In the genomic region with DNA sequence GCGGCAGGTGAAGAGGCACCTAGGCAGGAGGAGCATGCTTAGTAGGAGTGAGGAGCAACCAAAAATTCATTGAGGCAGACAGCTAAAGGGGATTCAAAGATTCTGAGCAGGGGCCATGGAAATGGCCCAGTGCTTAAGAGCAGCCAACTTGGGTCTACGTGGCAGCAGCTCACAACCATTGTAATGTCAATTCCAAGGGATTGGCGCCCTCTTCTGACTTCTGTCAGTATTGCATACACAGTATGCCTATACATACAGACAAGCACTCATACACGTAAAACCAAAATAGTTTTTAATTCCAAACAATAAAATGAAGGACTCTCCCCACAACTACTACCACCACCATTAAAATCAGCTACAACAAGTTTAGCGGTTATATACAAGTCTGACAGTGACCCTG, we compare ENCODE assay signal across 10 mouse cellular contexts.
DNase-seq lines count a peak whose midpoint lies in the region; ATAC-seq and TF ChIP-seq lines count a peak whose summit lies in the region.
"Had no signal": no experiment of that assay in that cellular context is flagged by ENCODE, and none has a peak within 500 bp of the region (broad histone marks: within the 10 kb centered on the region; RNA-seq: fewer than 3 reads in every experiment).

No protein-coding gene starts in this region.

- TF ChIP-seq POLR2A in ES-Bruce4 (IDR thresholded peaks at IDR 0.05; ENCODE audit: insufficient read depth, low read length) = no peak
- TF ChIP-seq POLR2A in cortical plate, adult 2 months (IDR thresholded peaks at IDR 0.05; ENCODE audit: extremely low read depth, insufficient read depth, low read length) = no peak
- TF ChIP-seq POLR2A in testis, adult 2 months (IDR thresholded peaks at IDR 0.05; ENCODE audit: control insufficient read depth, low read depth, low read length) = no peak

- H3K36me3 ChIP-seq in hindbrain, embryonic 10.5 days = 0 out of 2 replicates have a peak, but pooled peaks cover 4% of the 10 kb centered on the region
- H3K36me3 ChIP-seq in hindbrain, embryonic 12.5 days = no peaks in the 10 kb centered on the region
- no peaks in the 10 kb centered on the region for H3K36me3 ChIP-seq in ES-Bruce4 (ENCODE audit: control insufficient read depth, insufficient read depth, low read length, poor library complexity, severe bottlenecking)
- H3K36me3 ChIP-seq in liver, embryonic 14.5 days (replicated peaks; ENCODE audit: control insufficient read depth, insufficient read depth, low read depth) = no peaks in the 10 kb centered on the region
- H3K36me3 ChIP-seq in testis, adult 2 months (ENCODE audit: control insufficient read depth, insufficient read depth, low read length) = no peaks in the 10 kb centered on the region
- H3K36me3 ChIP-seq: liver, embryonic 15.5 days had no signal

- peak; percentile 44 for TF ChIP-seq CTCF in ES-Bruce4 (IDR thresholded peaks at IDR 0.05; ENCODE audit: low read depth, low read length)
- peak; percentile 37 for TF ChIP-seq CTCF in cortical plate, adult 2 months (IDR thresholded peaks at IDR 0.05; ENCODE audit: extremely low read depth, insufficient read depth, low read length)
- peak; percentile 80 for TF ChIP-seq CTCF in liver, embryonic 14.5 days (IDR thresholded peaks at IDR 0.05; ENCODE audit: low read depth)
- peak; percentile 52; the same call in 1 of the 2 replicates for TF ChIP-seq CTCF in testis, adult 2 months (IDR thresholded peaks at IDR 0.05; ENCODE audit: control insufficient read depth, insufficient read depth, insufficient replicate concordance, low read depth, low read length)

- H3K4me1 ChIP-seq in hindbrain, embryonic 10.5 days (replicated peaks) = peaks cover 17% of the 10 kb centered on the region
- H3K4me1 ChIP-seq in hindbrain, embryonic 12.5 days = no peaks in the 10 kb centered on the region; the same call in 1 of the 2 replicates
- H3K4me1 ChIP-seq in ES-Bruce4 (ENCODE audit: control insufficient read depth, insufficient read depth, low read length) = no peaks in the 10 kb centered on the region
- H3K4me1 ChIP-seq in cortical plate, adult 2 months (ENCODE audit: control insufficient read depth, insufficient read depth, low read length) = peaks cover 8% of the 10 kb centered on the region; the same call in 1 of the 2 replicates
- no peaks in the 10 kb centered on the region for H3K4me1 ChIP-seq in liver, embryonic 14.5 days (replicated peaks; ENCODE audit: control insufficient read depth in 2 of 2, insufficient read depth in 2 of 2, low read length in 1 of 2)
- no peaks in the 10 kb centered on the region for H3K4me1 ChIP-seq in testis, adult 2 months (ENCODE audit: control insufficient read depth, insufficient read depth, low read length)
- H3K4me1 ChIP-seq: liver, embryonic 15.5 days had no signal

- DNase-seq in hindbrain, embryonic 10.5 days (ENCODE audit: low spot score) = peak; percentile 39
- peak; percentile 71 for DNase-seq in 416B (ENCODE audit: low read depth)
- peak; percentile 47 to 49 (median 49) for DNase-seq in liver, embryonic 14.5 days (ENCODE audit: low read depth in 3 of 3, low spot score in 3 of 3)
- no peak for DNase-seq in urinary bladder, adult 2 months (ENCODE audit: low spot score)

- WGBS in hindbrain, embryonic 10.5 days = 74% methylated on average over 5 of the region's 5 CpGs
- WGBS in hindbrain, embryonic 12.5 days = 69% methylated on average over 5 of the region's 5 CpGs
- WGBS in liver, embryonic 14.5 days (ENCODE audit: insufficient replicate concordance) = 71% methylated on average over 5 of the region's 5 CpGs

- H3K27ac ChIP-seq in hindbrain, embryonic 10.5 days = no peak overlapping the region
- H3K27ac ChIP-seq in hindbrain, embryonic 12.5 days = no peak overlapping the region
- no peak overlapping the region for H3K27ac ChIP-seq in ES-Bruce4 (ENCODE audit: insufficient read depth, low read length)
- no peak overlapping the region for H3K27ac ChIP-seq in cortical plate, adult 2 months (ENCODE audit: insufficient read depth, low read length)
- no peak overlapping the region for H3K27ac ChIP-seq in liver, embryonic 14.5 days
- no peak overlapping the region for H3K27ac ChIP-seq in testis, adult 2 months (ENCODE audit: control insufficient read depth, insufficient read depth, low read depth, low read length)
- H3K27ac ChIP-seq: liver, embryonic 15.5 days had no signal

- no peak overlapping the region for H3K4me2 ChIP-seq in hindbrain, embryonic 12.5 days (replicated peaks)
- no peak overlapping the region for H3K4me2 ChIP-seq in liver, embryonic 14.5 days (ENCODE audit: low read depth)
- H3K4me2 ChIP-seq: liver, embryonic 15.5 days had no signal

- no peaks in the 10 kb centered on the region for H3K27me3 ChIP-seq in hindbrain, embryonic 10.5 days (ENCODE audit: insufficient read depth, poor library complexity, severe bottlenecking)
- H3K27me3 ChIP-seq in hindbrain, embryonic 12.5 days = no peaks in the 10 kb centered on the region
- no peaks in the 10 kb centered on the region for H3K27me3 ChIP-seq in ES-Bruce4 (ENCODE audit: control insufficient read depth, insufficient read depth, low read length, poor library complexity, severe bottlenecking)
- no peaks in the 10 kb centered on the region for H3K27me3 ChIP-seq in liver, embryonic 14.5 days (ENCODE audit: control insufficient read depth, insufficient read depth, low read length)
- no peaks in the 10 kb centered on the region for H3K27me3 ChIP-seq in testis, adult 2 months (ENCODE audit: control insufficient read depth, insufficient read depth, low read length)
- H3K27me3 ChIP-seq: liver, embryonic 15.5 days had no signal

- no peak overlapping the region for H3K9ac ChIP-seq in hindbrain, embryonic 12.5 days
- H3K9ac ChIP-seq in ES-Bruce4 (ENCODE audit: low read depth, poor library complexity, severe bottlenecking) = no peak overlapping the region
- no peak overlapping the region for H3K9ac ChIP-seq in liver, embryonic 14.5 days (replicated peaks)
- H3K9ac ChIP-seq: liver, embryonic 15.5 days had no signal

- 0 out of 2 replicates have a peak, but pooled peaks cover 4% of the 10 kb centered on the region for H3K9me3 ChIP-seq in hindbrain, embryonic 10.5 days
- no peaks in the 10 kb centered on the region for H3K9me3 ChIP-seq in hindbrain, embryonic 12.5 days (replicated peaks)
- no peaks in the 10 kb centered on the region for H3K9me3 ChIP-seq in ES-Bruce4 (replicated peaks; ENCODE audit: control insufficient read depth, insufficient read depth, low read length, poor library complexity, severe bottlenecking)
- H3K9me3 ChIP-seq in liver, embryonic 14.5 days (ENCODE audit: control insufficient read depth, low read length) = no peaks in the 10 kb centered on the region
- H3K9me3 ChIP-seq: liver, embryonic 15.5 days had no signal

- no peak for ATAC-seq in hindbrain, embryonic 12.5 days (ENCODE audit: low FRiP score)
- peak; percentile 63; the same call in 1 of the 2 replicates for ATAC-seq in liver, embryonic 14.5 days (ENCODE audit: insufficient read depth)

- H3K4me3 ChIP-seq in hindbrain, embryonic 10.5 days = no peak overlapping the region
- no peak overlapping the region for H3K4me3 ChIP-seq in hindbrain, embryonic 12.5 days
- no peak overlapping the region for H3K4me3 ChIP-seq in ES-Bruce4 (ENCODE audit: low read depth, low read length)
- H3K4me3 ChIP-seq in cortical plate, adult 2 months (ENCODE audit: insufficient read depth, low read length) = no peak overlapping the region
- no peak overlapping the region for H3K4me3 ChIP-seq in liver, embryonic 14.5 days (ENCODE audit: insufficient read depth in 1 of 2, low read depth in 2 of 2, low read length in 2 of 2)
- no peak overlapping the region for H3K4me3 ChIP-seq in testis, adult 2 months (ENCODE audit: control insufficient read depth, low read depth, low read length)
- H3K4me3 ChIP-seq: erythroblast, embryonic 14.5 days; liver, embryonic 15.5 days had no signal

- no peak for TF ChIP-seq EP300 in ES-Bruce4 (IDR thresholded peaks at IDR 0.05; ENCODE audit: insufficient read depth, low read depth, low read length)
- no peak for TF ChIP-seq EP300 in liver, embryonic 14.5 days (IDR thresholded peaks at IDR 0.05; ENCODE audit: low read depth)
